Mouse (Mus musculus) hindbrain, embryonic 16.5 days (tissue): Measurements from ENCODE around the gene A2m. TPM values are rescaled to one million over a fixed set of nuclear protein-coding genes. Genes with fewer than 3 reads are reported as not detected.

Source experiments
- polyA plus RNA-seq: library from polyadenylated mRNA; unstranded; fragments of >200 nt; fragmentation: Nextera tagmentation; extraction: Ambion mirVana; gene quantifications from 2 replicates; pipeline ENCODE4 v1.2.1, GENCODE M21; 2015

Gene A2m
- polyA plus RNA-seq, 1 experiment from 2014 or later, result 15.2 TPM

Other genes with a start within 250 kb of the A2m start
- gene Iqsec3, start 161.7 kb upstream of the A2m start, polyA plus RNA-seq, result 12.7 and 13.0 TPM in 2 replicates
- gene Gm7298, start 97.6 kb downstream of the A2m start, polyA plus RNA-seq, result 0.04 TPM in 1 of 2 replicates, not detected in the other
- gene Mug1, start 203.2 kb downstream of the A2m start, polyA plus RNA-seq, result not detected in 2 replicates